Mouse (Mus musculus) lung, postnatal 4 days (tissue): ENCODE measurements around the gene Fmo1.

Source experiments
- DNase-seq, 2 experiments: peaks; one replicate each; pipeline ENCODE4 v3.0.0; 2021

The Fmo1 gene

DNA sequence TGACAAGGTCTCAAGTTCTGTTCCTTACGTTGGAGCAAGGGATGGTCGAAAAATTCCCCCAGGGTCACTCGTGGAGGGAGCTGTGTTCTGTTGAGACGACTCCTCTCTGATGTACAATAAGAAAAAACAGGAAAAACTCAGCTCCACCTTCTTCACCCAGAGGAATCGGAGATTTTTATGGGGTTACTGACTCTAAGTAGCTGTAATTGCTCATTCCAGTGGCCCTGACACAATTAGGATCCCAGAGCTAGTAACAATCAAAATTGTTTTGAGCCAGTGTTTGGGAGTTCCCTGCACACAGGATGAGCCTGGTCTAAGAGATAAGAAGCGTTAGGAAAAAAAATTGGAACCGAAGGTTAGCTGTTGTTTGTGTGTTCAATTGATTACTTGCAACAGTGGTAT lies at the start of gene Fmo1:
Gene Fmo1 (minus strand): TSS at position 331 of the 402 bp plus-strand sequence.
- no peak for DNase-seq

GRCm38 (mm10) chr1:162914932-162915556 lies 48.6 kb upstream of the Fmo1 start:
- DNase-seq: no peak

GRCm38 (mm10) chr1:162912085-162912484 lies 45.7 kb upstream of the Fmo1 start:
- no peak for DNase-seq

DNA sequence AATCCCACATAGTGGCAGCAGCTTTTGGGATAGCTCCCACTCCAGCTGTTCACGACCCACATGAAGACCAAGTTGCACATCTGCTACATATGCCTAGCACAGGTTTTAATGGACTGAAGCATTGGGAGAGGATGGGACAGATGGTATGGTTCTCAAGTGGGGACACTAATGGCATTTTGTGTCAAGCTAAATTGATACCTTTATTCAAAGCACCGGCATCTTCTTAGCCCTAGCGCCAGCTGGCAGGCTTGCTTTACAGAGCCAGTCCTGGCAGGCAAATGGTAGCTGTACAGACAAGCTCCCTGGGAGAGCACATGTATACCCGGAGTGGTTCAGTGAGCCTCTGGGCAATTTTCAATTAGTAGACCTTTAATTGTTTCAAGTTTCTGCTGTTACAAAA lies 35.5 kb upstream of the Fmo1 start:
- DNase-seq: no peak

GRCm38 (mm10) chr1:162897838-162898811 lies 31.7 kb upstream of the Fmo1 start, which contains the start of gene Fmo2:
TSS of gene Fmo2 (minus strand) at chr1:162898726.
- peak in 1 of 2 experiments; percentile 35 for DNase-seq

DNA sequence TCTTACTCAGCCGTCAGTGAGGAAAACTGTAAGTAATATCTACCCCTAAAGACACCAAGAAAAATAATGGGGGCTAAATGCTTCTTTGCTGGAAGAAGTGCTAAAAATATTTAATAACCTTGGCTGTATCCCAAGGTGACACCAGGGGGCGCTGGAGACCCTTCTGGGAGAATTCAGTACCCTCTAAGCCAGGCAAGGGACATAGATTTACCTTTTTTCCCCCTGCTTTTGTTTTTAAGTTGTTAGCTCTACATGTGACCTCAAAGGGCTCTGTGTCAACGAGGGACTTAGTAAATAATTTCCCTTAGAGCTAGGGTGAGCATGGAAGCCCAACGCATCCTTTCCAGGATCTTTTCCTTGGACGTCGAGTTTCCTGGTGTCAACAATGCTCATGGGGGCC lies 29.5 kb upstream of the Fmo1 start:
- peak; percentile 63 to 78 for DNase-seq

DNA sequence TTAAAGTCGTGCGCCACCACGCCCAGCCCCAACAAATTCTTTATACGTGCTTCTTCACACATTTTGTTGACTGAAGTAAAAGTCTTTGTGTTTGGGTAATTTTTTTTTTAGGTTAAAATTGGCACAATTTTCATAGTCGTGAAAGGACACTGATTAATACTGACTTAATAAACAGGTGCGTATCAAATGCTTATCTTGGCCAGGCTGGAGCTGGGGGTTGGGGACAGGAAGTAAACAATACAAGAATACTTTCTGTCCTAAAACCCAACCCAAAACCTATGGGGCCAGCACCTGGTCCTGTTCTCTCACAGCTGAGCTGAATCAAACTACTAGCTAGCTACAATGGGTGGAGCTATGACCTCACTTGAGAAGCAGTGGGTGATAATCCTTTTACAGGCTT lies 26.6 kb upstream of the Fmo1 start:
- no peak for DNase-seq

GRCm38 (mm10) chr1:162891980-162892451 lies 25.6 kb upstream of the Fmo1 start:
- DNase-seq: peak; percentile 46 to 69

DNA sequence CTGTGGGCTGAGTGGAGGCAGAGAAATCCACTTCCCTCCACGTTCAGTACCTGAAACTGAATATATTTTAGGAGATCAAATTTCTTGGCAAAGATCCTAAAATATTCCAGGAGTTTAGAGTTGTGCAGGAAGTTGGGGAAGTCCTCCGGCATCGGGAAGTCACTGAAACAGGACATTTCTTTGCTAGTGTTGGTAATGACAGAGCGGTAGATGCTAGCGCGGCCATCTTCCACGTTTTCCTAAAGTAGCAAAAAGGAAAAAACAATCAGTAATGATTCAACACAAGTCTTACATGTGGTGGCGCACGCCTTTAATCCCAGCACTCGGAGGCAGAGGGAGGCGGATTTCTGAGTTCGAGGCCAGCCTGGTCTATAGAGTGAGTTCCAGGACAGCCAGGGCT lies 22.2 kb upstream of the Fmo1 start:
- DNase-seq: no peak

DNA sequence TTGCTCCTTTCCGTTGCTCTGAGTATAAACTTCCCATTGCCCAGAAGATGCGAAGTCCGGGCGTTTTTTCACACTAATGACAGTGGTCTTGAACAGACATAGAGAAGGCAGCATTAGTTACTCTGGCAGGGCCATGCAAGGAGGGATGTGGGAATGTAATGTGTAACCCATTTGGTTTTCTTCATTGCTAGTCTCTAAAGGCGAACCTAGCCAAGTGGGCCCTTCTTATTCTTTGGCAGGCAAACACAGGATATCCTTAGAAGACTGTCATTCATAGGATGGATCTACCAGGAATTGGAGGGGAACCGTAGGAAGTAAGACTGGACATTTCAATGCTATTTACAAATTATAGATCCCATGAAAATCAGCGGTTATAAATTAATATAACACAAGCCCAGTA lies 21.2 kb upstream of the Fmo1 start:
- DNase-seq: no peak

DNA sequence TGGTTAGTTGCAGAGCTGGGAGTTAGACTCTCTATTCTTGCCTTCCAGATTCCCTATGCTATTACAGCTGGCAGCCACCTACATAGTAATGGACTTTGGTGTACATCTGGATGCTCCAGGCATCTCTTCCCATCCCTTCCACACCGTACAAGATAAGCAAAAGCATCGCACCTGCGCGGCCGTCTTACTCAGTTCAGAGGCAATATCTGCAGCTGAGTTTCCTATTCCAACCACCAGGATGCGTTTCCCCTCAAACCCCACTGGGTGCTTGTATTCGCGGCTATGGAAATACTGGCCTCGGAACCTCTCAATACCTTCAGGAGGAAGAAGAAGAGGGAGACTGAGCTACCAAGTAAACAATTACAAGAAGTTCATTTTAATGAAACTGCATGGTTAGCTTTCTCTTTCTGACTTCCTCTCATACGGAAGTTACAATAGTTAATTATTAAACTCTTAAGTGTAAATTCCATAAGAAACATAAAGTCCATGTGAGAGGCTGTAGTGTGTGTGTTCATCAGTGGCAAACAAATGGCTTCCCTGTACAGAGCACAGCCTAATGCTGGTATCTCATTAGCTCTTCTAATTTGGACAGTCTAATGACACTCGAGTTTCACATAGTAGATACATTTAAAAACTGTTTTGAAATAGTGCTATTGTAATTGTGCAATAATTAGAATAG lies 19.9 kb upstream of the Fmo1 start:
- DNase-seq: no peak

GRCm38 (mm10) chr1:162882681-162883080 lies 16.3 kb upstream of the Fmo1 start:
- DNase-seq: no peak

GRCm38 (mm10) chr1:162879595-162880369 lies 13.4 kb upstream of the Fmo1 start:
- peak; percentile 68 to 73 for DNase-seq

GRCm38 (mm10) chr1:162875091-162875490 lies 8.7 kb upstream of the Fmo1 start:
- no peak for DNase-seq

GRCm38 (mm10) chr1:162871701-162872311 lies 5.4 kb upstream of the Fmo1 start:
- peak in 1 of 2 experiments; percentile 50 for DNase-seq

DNA sequence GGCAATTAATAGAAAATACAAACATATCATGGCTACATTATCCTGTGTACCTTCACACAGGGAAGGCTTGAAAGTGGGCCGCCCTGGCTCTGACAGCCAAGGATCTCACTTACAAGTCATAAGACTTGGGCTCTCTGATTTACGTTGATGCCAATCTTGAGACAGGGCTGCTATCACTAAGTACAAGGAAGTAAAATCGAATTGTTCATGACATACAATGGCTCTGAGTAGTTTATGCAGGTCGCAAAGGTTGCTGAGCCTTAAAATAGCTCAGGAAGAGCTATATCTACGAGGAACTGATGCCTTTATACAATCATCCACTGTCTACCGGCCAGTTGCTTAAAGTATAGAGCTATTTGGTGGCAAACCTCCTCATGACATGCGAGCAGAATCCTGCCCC lies 4.6 kb upstream of the Fmo1 start:
- no peak for DNase-seq

GRCm38 (mm10) chr1:162867396-162867795 lies 986 bp upstream of the Fmo1 start:
- DNase-seq: no peak

GRCm38 (mm10) chr1:162865493-162865830 lies 948 bp downstream of the Fmo1 start:
- no peak for DNase-seq

GRCm38 (mm10) chr1:162864816-162865492 lies 1.5 kb downstream of the Fmo1 start:
- DNase-seq: peak in 1 of 2 experiments; percentile 45

GRCm38 (mm10) chr1:162864279-162864678 lies 2.1 kb downstream of the Fmo1 start:
- no peak for DNase-seq

DNA sequence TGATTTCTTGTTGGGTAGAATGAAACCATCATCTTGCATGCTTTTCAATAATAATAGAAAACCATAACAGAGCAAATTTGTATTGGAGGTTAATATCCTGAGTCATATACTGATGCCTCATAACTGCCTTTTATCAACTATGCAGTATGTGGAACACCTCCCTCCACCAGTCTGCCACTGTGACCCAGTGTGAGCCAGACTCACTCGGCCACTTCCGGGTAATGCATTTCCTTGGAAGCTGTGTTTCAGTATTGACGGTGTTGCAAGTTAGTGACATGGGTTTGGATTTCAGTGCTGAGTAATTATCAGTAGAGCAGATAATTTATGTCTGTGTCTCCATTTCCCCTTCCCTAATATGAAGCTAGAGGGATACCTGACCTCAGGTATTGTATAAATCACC lies 2.8 kb downstream of the Fmo1 start:
- DNase-seq: no peak

DNA sequence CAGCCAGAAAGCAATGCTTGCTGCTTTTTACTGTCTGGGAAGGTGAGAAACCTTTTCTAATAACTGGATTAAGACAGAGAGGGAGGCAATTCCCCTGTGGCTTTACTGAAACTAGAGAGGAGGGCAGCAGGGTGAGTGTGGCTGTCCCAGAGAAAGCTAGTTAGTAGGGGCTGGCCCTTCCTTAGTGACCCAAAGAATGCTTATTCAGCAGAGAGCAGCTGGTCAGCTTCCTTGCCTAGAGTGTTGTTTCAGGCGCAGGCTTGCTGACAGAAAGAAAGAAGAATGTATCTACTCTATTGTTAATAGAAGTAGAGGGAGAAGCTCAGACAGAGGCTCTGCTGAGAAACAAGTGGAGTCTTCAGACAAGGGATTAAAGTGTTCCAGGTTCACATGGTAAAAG lies 4.1 kb downstream of the Fmo1 start:
- no peak for DNase-seq
